Mouse (Mus musculus) testis, adult 2 months (tissue): ENCODE measurements around the gene Gpr180.

ENCODE experiments used
- CTCF ChIP-seq: fragments of 200-500 bp; IDR thresholded peaks from 2 replicates; pipeline ENCODE4 v1.5.1; 2012; ENCODE audit warnings: low read depth, mild to moderate bottlenecking, inconsistent platforms, low read length, moderate library complexity; ENCODE audit not compliant: control insufficient read depth, insufficient read depth, insufficient replicate concordance
- POLR2A ChIP-seq: fragments of 200-500 bp; IDR thresholded peaks from 2 replicates; pipeline ENCODE4 v1.6.1; 2012; ENCODE audit warnings: low read depth, mild to moderate bottlenecking, inconsistent platforms, low read length, moderate library complexity; ENCODE audit not compliant: control insufficient read depth

- no peak for TF ChIP-seq CTCF
- TF ChIP-seq POLR2A, result no peak
These were observed 38.2 kb downstream of the Gpr180 start for GRCm38 (mm10) chr14:118175071-118175693.
